Mouse (Mus musculus) mature B cell (primary cell): ENCODE data around the gene Gm6370.
"Not testable (repeated sequence)": the region's sequence is repeated elsewhere in the genome, so short reads cannot be mapped to it uniquely, and the experiment has no call there.

Source experiments
- in situ Hi-C: fragments of 300-500 bp; cut with MboI; formaldehyde crosslinking; loops from 2 replicates; pipeline ENCODE4 v1.14.3; 2019

Gm6370 gene

DNA sequence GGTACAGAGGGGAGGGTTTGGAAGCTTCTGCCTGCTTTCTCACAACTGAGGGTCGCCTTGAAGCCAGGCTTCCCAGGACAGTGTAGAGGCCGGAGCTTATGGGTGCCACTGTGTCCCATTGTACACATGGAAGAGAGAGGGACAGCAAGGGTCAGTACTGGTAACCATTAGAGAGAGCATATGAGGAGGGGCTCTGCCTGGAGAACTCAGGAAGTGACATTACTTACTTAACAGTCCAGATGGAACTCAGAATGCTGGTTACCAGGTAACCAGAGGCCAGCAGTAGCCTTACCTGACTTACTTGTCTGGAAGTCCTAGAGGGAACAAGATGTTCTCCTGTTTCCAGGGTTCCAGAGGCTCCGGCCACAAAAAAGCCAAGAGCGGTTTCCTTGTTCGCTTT lies at the start of gene Gm6370:
TSS of gene Gm6370 (plus strand) at position 301 of the 400 bp plus-strand sequence.
- in situ Hi-C loops = not testable (repeated sequence)

DNA sequence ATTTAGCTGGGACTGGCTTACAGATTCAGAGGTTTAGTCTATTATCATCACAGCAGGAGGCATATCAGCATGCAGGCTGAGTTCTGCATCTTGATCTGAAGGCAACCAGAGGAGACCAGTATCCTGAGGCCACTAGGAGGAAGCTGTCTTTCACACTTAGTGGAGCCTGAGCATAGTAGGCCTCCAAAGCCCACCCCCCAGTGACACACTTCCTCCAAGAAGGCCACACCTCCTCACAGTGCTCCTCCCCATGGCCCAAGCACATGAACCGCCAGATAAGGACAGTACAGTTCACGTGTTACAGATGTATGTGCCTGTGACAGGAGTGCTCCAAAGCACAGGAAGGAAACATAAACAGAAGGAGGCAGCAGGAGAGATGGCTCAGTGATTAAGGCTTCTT lies 48.4 kb upstream of the Gm6370 start:
- in situ Hi-C loops = no loop called here

DNA sequence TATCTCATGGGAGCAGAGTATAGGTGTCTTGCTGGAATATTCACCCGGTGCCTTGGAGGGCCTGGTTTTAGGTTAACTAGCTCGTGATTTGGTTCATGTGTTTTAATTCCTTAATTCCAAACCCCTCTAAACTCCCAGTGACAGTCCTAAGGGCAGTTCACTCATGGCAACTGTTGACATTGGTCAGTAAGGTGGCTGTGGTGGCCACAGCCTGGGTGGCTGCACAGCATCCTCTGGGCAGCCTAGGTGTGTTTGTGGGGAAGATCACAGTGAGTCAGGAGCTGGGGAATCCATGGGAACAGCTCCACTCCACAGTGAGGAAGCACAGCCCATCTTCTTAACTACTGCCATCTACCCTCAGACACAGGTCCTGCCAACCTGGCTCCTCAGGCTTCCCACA lies 44.5 kb upstream of the Gm6370 start:
- in situ Hi-C loops = no loop called here

DNA sequence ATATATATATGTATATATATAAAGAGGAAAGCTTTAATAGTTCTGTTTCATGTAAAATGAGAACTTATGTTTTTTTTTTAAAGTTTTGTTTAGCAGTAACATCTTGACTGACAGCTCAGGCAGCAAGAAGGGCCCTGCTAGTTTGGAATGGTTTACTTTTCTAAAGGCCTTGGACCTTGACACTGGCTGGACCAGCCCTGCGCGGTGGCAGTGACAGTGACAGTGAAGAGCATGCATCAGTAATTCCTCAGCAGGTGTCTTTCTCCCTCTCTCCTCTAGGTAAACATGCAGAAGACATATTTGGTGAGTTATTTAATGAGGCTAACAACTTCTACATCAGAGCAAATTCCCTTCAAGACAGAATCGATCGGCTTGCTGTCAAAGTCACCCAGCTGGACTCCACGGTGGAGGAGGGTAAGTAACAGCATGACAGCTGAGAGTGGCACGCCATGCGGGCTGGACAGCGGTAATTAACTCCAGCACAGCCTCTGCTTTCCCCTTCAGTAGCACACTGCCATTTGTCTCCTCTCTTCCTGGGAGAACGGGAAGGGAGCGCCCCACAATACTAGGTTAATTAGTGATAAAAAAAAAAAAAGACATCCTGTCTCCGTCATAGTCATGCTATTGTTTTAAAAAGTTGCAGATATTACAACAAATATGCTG lies 39.4 kb upstream of the Gm6370 start:
- in situ Hi-C loops = no loop called here

GRCm38 (mm10) chr5:146453556-146453955 lies 37.6 kb upstream of the Gm6370 start:
- in situ Hi-C loops = no loop called here

GRCm38 (mm10) chr5:146461612-146462011 lies 29.6 kb upstream of the Gm6370 start:
- in situ Hi-C loops = no loop called here

GRCm38 (mm10) chr5:146466663-146467062 lies 24.5 kb upstream of the Gm6370 start:
- in situ Hi-C loops = no loop called here

DNA sequence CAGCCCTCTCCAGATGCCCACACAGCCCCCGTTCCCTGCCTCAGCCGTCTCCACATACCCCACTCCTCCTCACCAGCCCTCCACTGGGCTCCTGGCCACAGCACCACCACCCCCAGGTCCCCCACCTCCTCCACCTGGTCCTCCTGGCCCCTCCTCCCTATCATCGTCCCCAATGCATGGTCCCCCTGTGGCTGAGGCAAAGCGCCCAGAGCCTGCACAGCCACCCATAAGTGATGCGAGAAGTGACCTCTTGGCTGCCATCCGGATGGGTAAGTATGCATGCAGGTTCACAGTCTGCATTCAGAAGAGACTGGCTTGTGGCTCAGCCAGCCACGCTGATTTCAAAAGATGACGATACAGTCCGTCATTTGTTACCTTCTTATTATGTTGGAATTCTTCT lies 22.9 kb upstream of the Gm6370 start:
- in situ Hi-C loops = no loop called here

- in situ Hi-C loops = no loop called here
These were observed 20.3 kb upstream of the Gm6370 start for GRCm38 (mm10) chr5:146470821-146471220.

DNA sequence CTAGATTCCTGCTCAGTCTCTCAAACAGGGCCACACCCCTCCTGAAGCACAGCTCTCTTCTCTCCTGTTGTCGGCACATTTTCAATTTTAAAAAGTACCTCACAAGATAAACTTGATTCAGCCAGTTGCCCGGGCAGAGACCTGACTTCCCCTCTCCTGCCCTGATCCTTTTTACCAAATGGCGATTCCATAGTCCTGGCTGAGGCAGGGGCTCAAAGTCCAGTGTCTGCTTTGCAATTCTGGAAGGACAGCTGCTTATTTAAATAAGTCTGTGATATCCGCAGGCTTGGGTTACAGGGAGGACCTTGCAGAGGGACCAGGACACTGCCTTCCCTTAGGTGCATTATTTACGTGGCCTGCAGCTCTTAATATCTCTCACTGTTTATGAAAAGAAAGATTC lies 19.9 kb upstream of the Gm6370 start:
- in situ Hi-C loops = no loop called here

- in situ Hi-C loops = no loop called here
These were observed 19.3 kb upstream of the Gm6370 start for GRCm38 (mm10) chr5:146471821-146472220.

- in situ Hi-C loops = not testable (repeated sequence)
These were observed 11.6 kb upstream of the Gm6370 start for GRCm38 (mm10) chr5:146479564-146479963.

GRCm38 (mm10) chr5:146481665-146482064 lies 9.5 kb upstream of the Gm6370 start, which contains the start of gene Gm6408:
TSS of gene Gm6408 (plus strand) at chr5:146481965.
- in situ Hi-C loops = not testable (repeated sequence)

GRCm38 (mm10) chr5:146488959-146489358 lies 2.2 kb upstream of the Gm6370 start:
- in situ Hi-C loops = not testable (repeated sequence)

GRCm38 (mm10) chr5:146502099-146502498 lies 10.9 kb downstream of the Gm6370 start, which contains the start of gene 4930449I24Rik:
TSS of gene 4930449I24Rik (plus strand) at chr5:146502399.
- in situ Hi-C loops = not testable (repeated sequence)

DNA sequence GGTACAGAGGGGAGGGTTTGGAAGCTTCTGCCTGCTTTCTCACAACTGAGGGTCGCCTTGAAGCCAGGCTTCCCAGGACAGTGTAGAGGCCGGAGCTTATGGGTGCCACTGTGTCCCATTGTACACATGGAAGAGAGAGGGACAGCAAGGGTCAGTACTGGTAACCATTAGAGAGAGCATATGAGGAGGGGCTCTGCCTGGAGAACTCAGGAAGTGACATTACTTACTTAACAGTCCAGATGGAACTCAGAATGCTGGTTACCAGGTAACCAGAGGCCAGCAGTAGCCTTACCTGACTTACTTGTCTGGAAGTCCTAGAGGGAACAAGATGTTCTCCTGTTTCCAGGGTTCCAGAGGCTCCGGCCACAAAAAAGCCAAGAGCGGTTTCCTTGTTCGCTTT lies 22.7 kb downstream of the Gm6370 start, which contains the start of gene Gm3402:
TSS of gene Gm3402 (plus strand) at position 301 of the 400 bp plus-strand sequence.
- in situ Hi-C loops = not testable (repeated sequence)

DNA sequence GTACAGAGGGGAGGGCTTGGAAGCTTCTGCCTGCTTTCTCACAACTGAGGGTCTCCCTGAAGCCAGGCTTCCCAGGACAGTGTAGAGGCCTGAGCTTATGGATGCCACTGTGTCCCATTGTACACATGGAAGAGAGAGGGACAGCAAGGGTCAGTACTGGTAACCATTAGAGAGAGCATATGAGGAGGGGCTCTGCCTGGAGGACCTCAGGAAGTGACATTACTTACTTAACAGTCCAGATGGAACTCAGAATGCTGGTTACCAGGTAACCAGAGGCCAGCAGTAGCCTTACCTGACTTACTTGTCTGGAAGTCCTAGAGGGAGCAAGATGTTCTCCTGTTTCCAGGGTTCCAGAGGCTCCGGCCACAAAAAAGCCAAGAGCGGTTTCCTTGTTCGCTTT lies 34.3 kb downstream of the Gm6370 start, which contains the start of gene Gm3404:
TSS of gene Gm3404 (plus strand) at position 301 of the 400 bp plus-strand sequence.
- in situ Hi-C loops = not testable (repeated sequence)

DNA sequence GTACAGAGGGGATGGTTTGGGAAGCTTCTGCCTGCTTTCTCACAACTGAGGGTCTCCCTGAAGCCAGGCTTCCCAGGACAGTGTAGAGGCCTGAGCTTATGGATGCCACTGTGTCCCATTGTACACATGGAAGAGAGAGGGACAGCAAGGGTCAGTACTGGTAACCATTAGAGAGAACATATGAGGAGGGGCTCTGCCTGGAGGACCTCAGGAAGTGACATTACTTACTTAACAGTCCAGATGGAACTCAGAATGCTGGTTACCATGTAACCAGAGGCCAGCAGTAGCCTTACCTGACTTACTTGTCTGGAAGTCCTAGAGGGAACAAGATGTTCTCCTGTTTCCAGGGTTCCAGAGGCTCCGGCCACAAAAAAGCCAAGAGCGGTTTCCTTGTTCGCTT lies 46.2 kb downstream of the Gm6370 start, which contains the start of gene Gm3409:
TSS of gene Gm3409 (plus strand) at position 301 of the 400 bp plus-strand sequence.
- in situ Hi-C loops = not testable (repeated sequence)
